In genomic region chr3:96328730-96329387, GRCm38 (mm10) we compare ENCODE assay signal across 9 mouse cellular contexts. TPM values are rescaled to one million over a fixed set of nuclear protein-coding genes. Genes with fewer than 3 reads are reported as not detected.
DNase-seq lines count a peak whose midpoint lies in the region; ATAC-seq lines count a peak whose summit lies in the region.
"Had no signal": no experiment of that assay in that cellular context is flagged by ENCODE, and none has a peak within 500 bp of the region (broad histone marks: within the 10 kb centered on the region; RNA-seq: fewer than 3 reads in every experiment).

No protein-coding gene starts in this region.

- intact Hi-C loops in left cerebral cortex, postnatal 36 days (cut with DNase I) = loop anchor here (10.0 kb wide), 1 partner anchor 116 kb away; no protein-coding TSS in a partner anchor

- no peak overlapping the region for H3K27ac ChIP-seq in kidney, embryonic 14.5 days (ENCODE audit: low read depth, low read length)
- H3K27ac ChIP-seq in embryonic facial prominence, embryonic 15.5 days (replicated peaks) = no peak overlapping the region
- H3K27ac ChIP-seq in midbrain, embryonic 13.5 days = no peak overlapping the region

- H3K36me3 ChIP-seq in kidney, embryonic 14.5 days (ENCODE audit: control insufficient read depth, insufficient read depth, low read length) = no peaks in the 10 kb centered on the region
- no peaks in the 10 kb centered on the region for H3K36me3 ChIP-seq in embryonic facial prominence, embryonic 15.5 days
- H3K36me3 ChIP-seq in midbrain, embryonic 13.5 days = no peaks in the 10 kb centered on the region

- no peaks in the 10 kb centered on the region for H3K9me3 ChIP-seq in kidney, embryonic 14.5 days (ENCODE audit: control insufficient read depth, low read length)
- H3K9me3 ChIP-seq in embryonic facial prominence, embryonic 15.5 days (replicated peaks) = no peaks in the 10 kb centered on the region
- no peaks in the 10 kb centered on the region for H3K9me3 ChIP-seq in midbrain, embryonic 13.5 days

- WGBS in kidney, embryonic 14.5 days = 17% methylated on average over 15 of the region's 15 CpGs
- 12% methylated on average over 15 of the region's 15 CpGs for WGBS in embryonic facial prominence, embryonic 15.5 days
- 17% methylated on average over 15 of the region's 15 CpGs for WGBS in midbrain, embryonic 13.5 days

- H3K4me2 ChIP-seq in kidney, embryonic 14.5 days (replicated peaks; ENCODE audit: low read depth, low read length) = peak overlapping the region; percentile 54; the same call in 1 of the 2 replicates
- peak overlapping the region; percentile 60; the same call in 1 of the 2 replicates for H3K4me2 ChIP-seq in embryonic facial prominence, embryonic 15.5 days (replicated peaks)
- H3K4me2 ChIP-seq in midbrain, embryonic 13.5 days (replicated peaks) = peak overlapping the region; percentile 58; the same call in 1 of the 2 replicates

- H3K9ac ChIP-seq in kidney, embryonic 14.5 days (ENCODE audit: low read depth, low read length) = no peak overlapping the region
- no peak overlapping the region for H3K9ac ChIP-seq in embryonic facial prominence, embryonic 15.5 days
- no peak overlapping the region for H3K9ac ChIP-seq in midbrain, embryonic 13.5 days (replicated peaks)

- DNase-seq in kidney, postnatal 25 days = no peak
- peak; percentile 100 for DNase-seq in MEL-GATA-1-ER (ENCODE audit: extremely low read depth, low read depth)
- DNase-seq in left cerebral cortex, postnatal 36 days (ENCODE audit: low spot score in 2 of 2) = no peak
- DNase-seq: cerebellum, adult 8-10 months had no signal

- H3K4me1 ChIP-seq in kidney, embryonic 14.5 days (ENCODE audit: control insufficient read depth, insufficient read depth, low read length) = peaks cover 5% of the 10 kb centered on the region
- 0 out of 2 replicates have a peak, but pooled peaks cover 2% of the 10 kb centered on the region for H3K4me1 ChIP-seq in embryonic facial prominence, embryonic 15.5 days
- H3K4me1 ChIP-seq in midbrain, embryonic 13.5 days (replicated peaks) = peaks cover 5% of the 10 kb centered on the region; the same call in 1 of the 2 replicates

- H3K4me3 ChIP-seq in kidney, embryonic 14.5 days (ENCODE audit: low read length) = no peak overlapping the region; the same call in 1 of the 2 replicates
- H3K4me3 ChIP-seq in embryonic facial prominence, embryonic 15.5 days (replicated peaks) = peak overlapping the region; percentile 41; the same call in 1 of the 2 replicates
- peak overlapping the region; percentile 37 for H3K4me3 ChIP-seq in midbrain, embryonic 13.5 days (replicated peaks)

- peaks cover 72% of the 10 kb centered on the region for H3K27me3 ChIP-seq in kidney, embryonic 14.5 days (ENCODE audit: control insufficient read depth, insufficient read depth, low read length)
- peaks cover 83% of the 10 kb centered on the region for H3K27me3 ChIP-seq in embryonic facial prominence, embryonic 15.5 days
- peaks cover 89% of the 10 kb centered on the region for H3K27me3 ChIP-seq in midbrain, embryonic 13.5 days

- no peak for ATAC-seq in kidney, embryonic 14.5 days (ENCODE audit: low FRiP score, low TSS enrichment)
- no peak for ATAC-seq in embryonic facial prominence, embryonic 15.5 days (ENCODE audit: insufficient number of reproducible peaks, low FRiP score, low TSS enrichment, low read depth)
- no peak for ATAC-seq in midbrain, embryonic 13.5 days
- ATAC-seq in megakaryocyte, adult 5-6 weeks (ENCODE audit: poor library complexity, severe bottlenecking) = no peak

RNA-seq across cellular contexts. Expression of gene Fcgr1, which starts 35.1 kb away (rescaled TPM):
- 1.8 and 2.2 TPM in 2 replicates for polyA plus RNA-seq in kidney, embryonic 14.5 days (2014; fragmentation: Nextera tagmentation; extraction: Ambion mirVana)
- 2.2 and 4.4 TPM in 2 replicates for polyA plus RNA-seq in embryonic facial prominence, embryonic 15.5 days (2015; fragmentation: Nextera tagmentation; extraction: Ambion mirVana)
- polyA plus RNA-seq in midbrain, embryonic 13.5 days (2015; fragmentation: Nextera tagmentation; extraction: Ambion mirVana) = 1.2 and 1.9 TPM in 2 replicates
- total RNA-seq in left cerebral cortex, postnatal 36 days (2021) = 1 to 10 TPM; 2.1 to 2.2 TPM
- total RNA-seq in megakaryocyte, adult 5-6 weeks (2015) = 15.7 and 25.4 TPM in 2 replicates
- 24.5 and 27.9 TPM in 2 replicates for total RNA-seq in megakaryocyte, adult 5-6 weeks (2017)
- polyA plus RNA-seq: activated CD4-positive, CD25-positive, alpha-beta regulatory T cell, adult 4 months had no signal

RNA-seq across cellular contexts. Expression of gene Hist2h2bb, which starts 59.3 kb away (rescaled TPM):
- polyA plus RNA-seq in kidney, embryonic 14.5 days (2014; fragmentation: Nextera tagmentation; extraction: Ambion mirVana) = 21.8 and 45.2 TPM in 2 replicates
- 7.0 and 8.6 TPM in 2 replicates for polyA plus RNA-seq in embryonic facial prominence, embryonic 15.5 days (2015; fragmentation: Nextera tagmentation; extraction: Ambion mirVana)
- 9.1 TPM in 2 replicates for polyA plus RNA-seq in midbrain, embryonic 13.5 days (2015; fragmentation: Nextera tagmentation; extraction: Ambion mirVana)
- 100 to 1,000 TPM; 148 to 154 TPM for total RNA-seq in left cerebral cortex, postnatal 36 days (2021)
- 1,241 and 1,605 TPM in 2 replicates for total RNA-seq in megakaryocyte, adult 5-6 weeks (2015)
- 11,779 and 12,958 TPM in 2 replicates for total RNA-seq in megakaryocyte, adult 5-6 weeks (2017)
